Mouse (Mus musculus): ENCODE measurements around the gene Il1rap. TPM values are rescaled to one million over a fixed set of nuclear protein-coding genes. Genes with fewer than 3 reads are reported as not detected.
A peak's percentile ranks its signal among the peaks of the same experiment; 100 is the strongest.

The Il1rap gene
- total and polyA plus RNA-seq, 3 experiments: 5.4 to 5.9 TPM; not detected in 1

DNA sequence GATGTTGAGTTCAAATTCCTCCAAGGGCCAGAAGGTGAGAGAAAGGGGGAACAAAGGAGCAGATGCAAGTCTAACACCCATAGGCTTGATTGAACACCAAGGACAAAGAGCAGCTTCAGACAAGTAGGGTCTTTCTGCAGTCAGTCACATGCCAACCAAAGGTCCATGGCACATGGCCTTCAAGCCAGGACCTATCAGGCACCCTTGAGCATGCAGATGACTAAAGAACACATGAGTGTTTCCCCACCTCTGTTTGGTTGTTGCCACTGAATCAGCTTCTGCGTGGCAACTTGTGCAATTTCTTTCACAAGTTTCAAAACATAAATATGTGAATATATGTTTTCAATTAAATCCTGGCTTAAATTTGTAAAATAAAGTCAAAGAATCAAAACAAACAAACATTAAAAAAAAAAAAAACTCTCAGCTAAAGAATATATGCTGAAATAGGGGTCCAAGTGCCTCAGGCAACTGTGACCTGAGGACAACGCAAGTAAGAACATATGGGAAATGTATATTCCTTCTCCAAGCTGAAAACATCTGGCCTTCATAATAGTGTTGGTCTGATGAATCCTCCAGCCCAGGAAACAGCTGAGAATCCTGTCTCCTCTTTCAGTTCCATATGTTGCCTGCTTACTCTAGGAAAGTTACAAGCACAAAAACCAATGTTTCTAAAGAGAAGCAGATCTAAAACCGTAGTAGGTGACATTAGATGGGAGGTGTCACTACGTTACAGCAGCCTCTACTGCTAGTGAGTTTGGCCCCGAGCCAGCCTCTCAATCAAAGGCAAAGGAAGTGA is 142.6 kb downstream of the Il1rap start:
- Histone ChIP-seq H3K9ac (ENCODE audit: control insufficient read depth, low read depth, low read length, poor library complexity, severe bottlenecking) (no peak overlapping the region), H3K79me2 (ENCODE audit: control insufficient read depth, insufficient read depth, low read length, poor library complexity) (no peaks in the 10 kb centered on the region), H3K27me3 (ENCODE audit: control insufficient read depth in 1 of 2, insufficient read depth in 2 of 2, low read length in 2 of 2) (no peaks in the 10 kb centered on the region), H3K4me3 (ENCODE audit: control insufficient read depth in 1 of 2, insufficient read depth in 1 of 2, low read depth in 2 of 2, low read length in 2 of 2) (no peak overlapping the region), H3K4me1 (ENCODE audit: control insufficient read depth in 1 of 2, insufficient read depth in 2 of 2, low read length in 2 of 2) (no peaks in the 10 kb centered on the region; a peak in 1 of 4 replicates), H3K36me3 (ENCODE audit: control insufficient read depth in 1 of 2, insufficient read depth in 2 of 2, low read length in 2 of 2) (peaks cover 0 to 2% of the 10 kb centered on the region in 2 experiments; a peak in 2 of 4 replicates), H3K27ac (ENCODE audit: control insufficient read depth, low read depth, low read length) (no peak overlapping the region), H3K9me3 (replicated peaks; ENCODE audit: insufficient read depth, low read length) (no peaks in the 10 kb centered on the region)
- TF ChIP-seq NELFE (IDR thresholded peaks at IDR 0.05; ENCODE audit: low read depth, low read length) (no peak), POLR2AphosphoS2 (IDR thresholded peaks at IDR 0.05; ENCODE audit: low read length) (no peak), ZNF384 (IDR thresholded peaks at IDR 0.05; ENCODE audit: low read depth, low read length) (no peak), POLR2AphosphoS5 (IDR thresholded peaks at IDR 0.05; ENCODE audit: borderline replicate concordance, low read depth, low read length) (no peak), MXI1 (IDR thresholded peaks at IDR 0.05; ENCODE audit: low read depth, low read length) (no peak), MAX (IDR thresholded peaks at IDR 0.05; ENCODE audit: low read length) (no peak), MYB (IDR thresholded peaks at IDR 0.05; ENCODE audit: low read depth, low read length) (no peak), RAD21 (IDR thresholded peaks at IDR 0.05; ENCODE audit: low read depth, low read length) (no peak), USF1 (IDR thresholded peaks at IDR 0.05; ENCODE audit: low read depth, low read length) (no peak), SIN3A (IDR thresholded peaks at IDR 0.05; ENCODE audit: low read length) (no peak), RCOR1 (IDR thresholded peaks at IDR 0.05; ENCODE audit: low read depth, low read length) (no peak), JUND (IDR thresholded peaks at IDR 0.05; ENCODE audit: low read depth, low read length) (no peak), NRF1 (IDR thresholded peaks at IDR 0.05; ENCODE audit: insufficient read depth, low read depth, low read length, poor library complexity, severe bottlenecking) (no peak), TCF12 (IDR thresholded peaks at IDR 0.05; ENCODE audit: low read depth, low read length) (no peak), TBP (IDR thresholded peaks at IDR 0.05; ENCODE audit: low read depth, low read length) (no peak), ZKSCAN1 (IDR thresholded peaks at IDR 0.05; ENCODE audit: low read depth, low read length) (no peak), EP300 (IDR thresholded peaks at IDR 0.05; ENCODE audit: low read depth in 1 of 2, low read length in 2 of 2) (no peak)
- DNase-seq (ENCODE audit: low read depth, low spot score): peak; percentile 12

DNA sequence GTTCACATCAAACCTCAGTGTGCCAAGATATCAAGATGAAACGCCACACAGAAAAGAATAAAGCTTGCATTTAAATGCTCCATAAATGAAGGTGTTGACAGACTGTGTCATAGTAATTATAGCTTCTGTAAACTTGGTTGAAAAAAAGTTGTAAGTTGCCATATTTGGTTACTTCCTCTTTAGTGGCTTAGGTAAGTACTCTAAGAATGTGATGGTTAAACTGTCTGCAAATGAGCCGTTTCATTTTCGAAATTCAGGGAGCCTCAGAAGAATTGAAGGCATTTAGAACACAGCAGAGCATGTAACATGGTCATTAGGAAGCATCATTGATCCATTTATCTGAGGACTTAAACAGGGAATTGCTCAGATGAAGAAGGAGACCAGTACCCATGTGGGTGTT is 146.6 kb downstream of the Il1rap start:
- no peaks in the 10 kb centered on the region; a peak in 1 of 4 replicates for H3K4me1 ChIP-seq (ENCODE audit: control insufficient read depth in 1 of 2, insufficient read depth in 2 of 2, low read length in 2 of 2)
- H3K79me2 ChIP-seq (ENCODE audit: control insufficient read depth, insufficient read depth, low read length, poor library complexity): no peaks in the 10 kb centered on the region
- H3K27me3 ChIP-seq (ENCODE audit: control insufficient read depth in 1 of 2, insufficient read depth in 2 of 2, low read length in 2 of 2): no peaks in the 10 kb centered on the region
- peak; percentile 59 for DNase-seq (ENCODE audit: low read depth, low spot score)
- peaks cover 0 to 2% of the 10 kb centered on the region in 2 experiments; a peak in 2 of 4 replicates for H3K36me3 ChIP-seq (ENCODE audit: control insufficient read depth in 1 of 2, insufficient read depth in 2 of 2, low read length in 2 of 2)
- H3K9ac ChIP-seq (ENCODE audit: control insufficient read depth, low read depth, low read length, poor library complexity, severe bottlenecking): no peak overlapping the region
- peak overlapping the region; percentile 18 to 61; a peak in 3 of 4 replicates for H3K4me3 ChIP-seq (ENCODE audit: control insufficient read depth in 1 of 2, insufficient read depth in 1 of 2, low read depth in 2 of 2, low read length in 2 of 2)
- H3K9me3 ChIP-seq (replicated peaks; ENCODE audit: insufficient read depth, low read length): no peaks in the 10 kb centered on the region
- no peak for TF ChIP-seq MAX (IDR thresholded peaks at IDR 0.05; ENCODE audit: low read length)
- peak; percentile 11; the same call in 1 of the 2 replicates for TF ChIP-seq MEF2A (IDR thresholded peaks at IDR 0.05; ENCODE audit: extremely low read depth, insufficient replicate concordance, low read depth, low read length, poor library complexity, severe bottlenecking)
- no peak for TF ChIP-seq ZMIZ1 (IDR thresholded peaks at IDR 0.05; ENCODE audit: low read depth, low read length)
- peak; percentile 77 for TF ChIP-seq ZNF384 (IDR thresholded peaks at IDR 0.05; ENCODE audit: low read depth, low read length)
- no peak overlapping the region for H3K27ac ChIP-seq (ENCODE audit: control insufficient read depth, low read depth, low read length)

Data from MEL (cell line).